Mouse (Mus musculus) midbrain, embryonic 11.5 days (tissue): ENCODE results near the gene Gm8229. TPM values are rescaled to one million over a fixed set of nuclear protein-coding genes. Genes with fewer than 3 reads are reported as not detected.
"Not testable (repeated sequence)": the region's sequence is repeated elsewhere in the genome, so short reads cannot be mapped to it uniquely, and the experiment has no call there.

ENCODE experiments used
- ATAC-seq: fragments of 200-750 bp; cut with Nextera tagmentation; 2 replicates; pipeline ENCODE4 v1.8.0; 2017; ENCODE audit warnings: moderate TSS enrichment, moderate library complexity; ENCODE audit not compliant: low FRiP score
- DNase-seq: peaks from one replicate; pipeline ENCODE4 v3.0.0; 2015; ENCODE audit warnings: low spot score; ENCODE audit errors: missing footprints
- H3K27ac ChIP-seq: fragments of 300-500 bp; sonication (generic); 2 replicates; pipeline ENCODE4 v1.5.1; 2014; ENCODE audit warnings: low read depth, low read length
- H3K27me3 ChIP-seq: fragments of 300-500 bp; sonication (generic); 2 replicates; pipeline ENCODE4 v1.6.1; 2014; ENCODE audit warnings: mild to moderate bottlenecking, low read length, moderate library complexity, mixed read lengths; ENCODE audit not compliant: control insufficient read depth, insufficient read depth
- H3K36me3 ChIP-seq: fragments of 300-500 bp; sonication (generic); 2 replicates; pipeline ENCODE4 v1.6.1; 2014; ENCODE audit warnings: mild to moderate bottlenecking, low read length, moderate library complexity, mixed read lengths; ENCODE audit not compliant: control insufficient read depth, insufficient read depth
- H3K4me1 ChIP-seq: fragments of 300-500 bp; sonication (generic); 2 replicates; pipeline ENCODE4 v1.6.1; 2014; ENCODE audit warnings: low read length; ENCODE audit not compliant: control insufficient read depth, insufficient read depth
- H3K4me2 ChIP-seq: fragments of 300-500 bp; sonication (generic); 2 replicates; pipeline ENCODE4 v1.6.1; 2014; ENCODE audit warnings: mild to moderate bottlenecking, moderate library complexity
- H3K4me3 ChIP-seq: fragments of 300-500 bp; sonication (generic); 2 replicates; pipeline ENCODE4 v1.5.1; 2014; ENCODE audit warnings: low read depth, low read length
- H3K9ac ChIP-seq: fragments of 300-500 bp; sonication (generic); 2 replicates; pipeline ENCODE4 v1.6.1; 2014; ENCODE audit warnings: low read length
- H3K9me3 ChIP-seq: fragments of 300-500 bp; sonication (generic); 2 replicates; pipeline ENCODE4 v1.6.1; 2016; ENCODE audit warnings: low read length; ENCODE audit not compliant: control insufficient read depth
- WGBS: fragments of 180-500 bp; shearing (Covaris S2); extraction: QIAGEN DNeasy Blood & Tissue Kit; methylation state at CpG from one replicate; pipeline ENCODE4 v1.1.7; 2014; 5-methylcytosine and 5-hydroxymethylcytosine counted together
- polyA plus RNA-seq: library from polyadenylated mRNA; unstranded; fragments of >200 nt; fragmentation: Nextera tagmentation; extraction: Ambion mirVana; gene quantifications from 2 replicates; pipeline ENCODE4 v1.2.1, GENCODE M21; 2014

The Gm8229 gene
- polyA plus RNA-seq, result not detected in 2 replicates

DNA sequence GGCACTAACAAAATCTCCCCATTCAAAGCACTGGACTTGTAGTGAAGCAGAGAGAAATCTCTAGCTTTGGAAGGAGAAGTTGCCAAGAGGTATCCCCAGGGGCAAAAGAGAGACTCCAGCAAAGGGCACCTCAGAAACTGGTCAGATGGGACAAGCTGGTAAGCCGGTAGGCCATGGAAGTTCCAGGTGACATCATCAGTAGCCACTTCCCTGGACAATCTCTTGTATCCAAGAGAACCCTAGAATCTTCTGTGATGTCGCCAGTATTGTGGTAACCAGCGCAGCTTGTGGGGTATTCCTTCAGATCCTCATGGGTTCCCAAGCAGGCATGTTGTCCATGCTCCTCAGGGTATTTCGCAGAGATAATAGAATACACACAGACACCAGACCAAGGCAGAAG is at the start of gene Gm8229:
TSS of gene Gm8229 (plus strand) at position 301 of the 400 bp plus-strand sequence.
- not testable (repeated sequence) for H3K4me3 ChIP-seq, H3K27me3 ChIP-seq, H3K36me3 ChIP-seq, H3K9me3 ChIP-seq, ATAC-seq, H3K27ac ChIP-seq, H3K9ac ChIP-seq, DNase-seq, H3K4me2 ChIP-seq, H3K4me1 ChIP-seq
- WGBS, result 90% methylated on average over 4 of the region's 4 CpGs

DNA sequence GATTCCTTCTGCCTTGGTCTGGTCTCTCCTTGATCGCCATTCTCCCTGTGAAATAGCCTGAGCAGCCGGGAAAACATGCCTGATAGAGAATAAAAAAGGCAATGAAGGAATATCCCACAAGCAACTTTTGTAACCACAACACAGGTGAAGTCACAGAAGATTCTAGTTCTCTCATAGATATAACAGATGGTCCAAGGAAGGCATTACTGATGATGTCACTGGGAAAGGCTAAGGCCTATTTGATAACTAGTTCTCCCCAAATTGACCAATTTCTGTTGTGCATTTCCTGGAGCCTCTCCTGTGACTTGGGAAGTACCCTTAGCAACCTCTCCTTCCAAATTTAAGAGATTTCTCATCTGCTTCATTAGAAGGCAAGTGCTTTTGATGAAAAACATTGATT is 26.7 kb upstream of the Gm8229 start, which contains the start of gene Gm5930:
TSS of gene Gm5930 (minus strand) at position 101 of the 400 bp plus-strand sequence.
- H3K4me3 ChIP-seq, ATAC-seq, H3K36me3 ChIP-seq, H3K27ac ChIP-seq, DNase-seq, H3K27me3 ChIP-seq, H3K9ac ChIP-seq, H3K4me2 ChIP-seq, H3K9me3 ChIP-seq, H3K4me1 ChIP-seq: not testable (repeated sequence)
- WGBS, result no CpG with 5 or more reads among the region's 2 CpGs

DNA sequence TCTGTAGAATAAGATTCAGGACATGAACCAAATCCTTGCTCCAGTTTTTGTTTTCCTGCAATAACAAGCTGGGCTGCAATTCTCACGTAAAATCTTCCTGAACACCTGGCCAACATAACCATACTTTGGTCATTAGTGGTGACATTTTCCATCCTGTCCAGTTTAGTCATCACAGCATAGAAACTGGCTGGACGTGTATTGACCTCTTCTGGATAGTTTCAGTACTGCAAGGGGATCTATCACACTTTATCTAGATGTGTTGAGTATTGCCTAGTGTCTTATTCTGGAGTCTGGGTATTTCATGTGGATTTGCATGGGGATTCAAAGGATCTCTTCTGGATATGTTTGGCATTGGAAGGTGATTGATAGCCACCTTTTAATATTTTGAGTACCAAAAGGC is 3.7 kb upstream of the Gm8229 start:
- H3K9ac ChIP-seq, H3K4me3 ChIP-seq, DNase-seq, H3K27me3 ChIP-seq, H3K4me1 ChIP-seq, H3K36me3 ChIP-seq, ATAC-seq, H3K27ac ChIP-seq, H3K9me3 ChIP-seq, H3K4me2 ChIP-seq: not testable (repeated sequence)
- WGBS, result 48% methylated on average over 2 of the region's 2 CpGs

DNA sequence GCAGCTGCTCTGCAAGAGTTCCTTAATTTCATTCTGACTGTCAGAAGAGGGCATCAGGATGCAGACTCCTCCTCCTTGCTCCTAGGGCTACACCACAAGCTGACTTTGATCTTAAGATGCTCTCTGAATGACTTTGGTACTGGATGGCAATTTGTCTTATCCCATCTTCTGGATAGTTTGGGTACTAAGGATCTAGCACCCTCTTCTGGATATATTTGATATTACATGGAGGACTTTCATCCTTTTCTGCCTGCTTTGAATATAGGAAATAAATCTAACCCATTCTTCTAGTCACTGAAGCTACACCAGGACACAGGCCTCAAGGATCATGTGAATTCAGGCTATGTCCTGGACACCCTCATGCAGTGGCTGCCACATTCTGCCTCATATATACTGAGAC is 2.9 kb upstream of the Gm8229 start:
- not testable (repeated sequence) for ATAC-seq, H3K4me1 ChIP-seq, H3K4me2 ChIP-seq, H3K36me3 ChIP-seq, H3K9ac ChIP-seq, DNase-seq, H3K9me3 ChIP-seq, H3K4me3 ChIP-seq, H3K27me3 ChIP-seq, H3K27ac ChIP-seq

DNA sequence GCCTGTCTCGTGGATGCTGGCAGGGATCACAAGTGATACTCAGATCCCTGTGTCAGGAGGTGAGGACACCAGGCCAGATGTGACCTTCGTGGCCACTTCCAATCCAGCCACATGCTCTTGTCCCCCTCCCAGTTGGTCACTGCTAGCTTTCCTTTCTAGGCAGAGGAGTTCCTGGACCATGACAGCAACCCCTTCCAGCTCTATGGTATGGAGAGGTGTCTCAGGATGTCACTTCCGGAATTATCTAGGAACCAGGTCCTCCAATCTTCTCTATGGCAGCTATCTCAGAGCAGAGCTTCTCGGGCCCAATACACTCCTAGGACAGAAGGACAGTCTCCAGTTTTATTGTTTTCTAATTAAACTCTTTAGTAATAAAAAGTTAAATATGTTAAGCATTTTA is 19.1 kb downstream of the Gm8229 start:
- H3K4me2 ChIP-seq, H3K4me1 ChIP-seq, H3K36me3 ChIP-seq, ATAC-seq, H3K4me3 ChIP-seq, H3K27ac ChIP-seq, DNase-seq, H3K9ac ChIP-seq, H3K27me3 ChIP-seq, H3K9me3 ChIP-seq: not testable (repeated sequence)
- WGBS, result 84% methylated on average over 3 of the region's 4 CpGs

DNA sequence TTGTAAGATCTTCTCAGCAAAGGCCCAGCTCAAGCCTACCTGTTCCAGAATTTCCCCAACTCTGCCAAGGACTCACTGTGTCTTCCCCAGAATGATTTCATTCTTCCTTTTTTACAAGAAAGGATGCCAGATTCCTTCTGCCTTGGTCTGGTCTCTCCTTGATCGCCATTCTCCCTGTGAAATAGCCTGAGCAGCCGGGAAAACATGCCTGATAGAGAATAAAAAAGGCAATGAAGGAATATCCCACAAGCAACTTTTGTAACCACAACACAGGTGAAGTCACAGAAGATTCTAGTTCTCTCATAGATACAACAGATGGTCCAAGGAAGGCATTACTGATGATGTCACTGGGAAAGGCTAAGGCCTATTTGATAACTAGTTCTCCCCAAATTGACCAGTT is 45.4 kb downstream of the Gm8229 start, which contains the start of gene Gm3371:
TSS of gene Gm3371 (minus strand) at position 101 of the 400 bp plus-strand sequence.
- ATAC-seq, DNase-seq, H3K4me3 ChIP-seq, H3K4me1 ChIP-seq, H3K27ac ChIP-seq, H3K9me3 ChIP-seq, H3K27me3 ChIP-seq, H3K36me3 ChIP-seq, H3K4me2 ChIP-seq, H3K9ac ChIP-seq: not testable (repeated sequence)
- WGBS, result no CpG with 5 or more reads among the region's 2 CpGs

Other genes starting within 250 kb of the Gm8229 start
- not detected in 2 replicates for gene Gm3327, start 241.5 kb upstream of the Gm8229 start, polyA plus RNA-seq
- gene Gm8212, start 167.7 kb upstream of the Gm8229 start, polyA plus RNA-seq, result not detected in 2 replicates
- gene 4930503E14Rik, start 152.1 kb upstream of the Gm8229 start, polyA plus RNA-seq, result not detected in 2 replicates
- gene Gm8220, start 79.8 kb upstream of the Gm8229 start, polyA plus RNA-seq, result not detected in 2 replicates
- not detected in 2 replicates for gene Gm5930, start 26.8 kb upstream of the Gm8229 start, polyA plus RNA-seq
- gene Gm3371, start 45.3 kb downstream of the Gm8229 start, polyA plus RNA-seq, result not detected in 2 replicates
- gene Gm8232, start 68.3 kb downstream of the Gm8229 start, polyA plus RNA-seq, result not detected in 2 replicates
- gene BC061237, start 127.1 kb downstream of the Gm8229 start, polyA plus RNA-seq, result not detected in 2 replicates
- not detected in 2 replicates for gene Gm17093, start 152.9 kb downstream of the Gm8229 start, polyA plus RNA-seq
- not detected in 2 replicates for gene Gm8247, start 217.8 kb downstream of the Gm8229 start, polyA plus RNA-seq